Mouse (Mus musculus) heart, adult 18-20 months (tissue): Measurements from ENCODE around the gene Cilp2. TPM values are rescaled to one million over a fixed set of nuclear protein-coding genes. Genes with fewer than 3 reads are reported as not detected.
A peak's percentile ranks its signal among the peaks of the same experiment; 100 is the strongest.

ENCODE experiments used
- DNase-seq, 2 experiments: peaks; one replicate each; pipeline ENCODE4 v3.0.0; 2021 to 2022; ENCODE audit warnings: mixed read lengths in 1 of 2
- total RNA-seq, 2 experiments: library from RNA; stranded (reverse); gene quantifications; 2 replicates each; pipeline ENCODE4 v1.2.3; 2021

Cilp2 gene
- total RNA-seq, 2 experiments from 2014 or later = 1.2 to 1.4 TPM

GRCm38 (mm10) chr8:69874155-69874554 lies 13.3 kb downstream of the Cilp2 start:
- peak in 1 of 2 experiments; percentile 87 for DNase-seq

DNA sequence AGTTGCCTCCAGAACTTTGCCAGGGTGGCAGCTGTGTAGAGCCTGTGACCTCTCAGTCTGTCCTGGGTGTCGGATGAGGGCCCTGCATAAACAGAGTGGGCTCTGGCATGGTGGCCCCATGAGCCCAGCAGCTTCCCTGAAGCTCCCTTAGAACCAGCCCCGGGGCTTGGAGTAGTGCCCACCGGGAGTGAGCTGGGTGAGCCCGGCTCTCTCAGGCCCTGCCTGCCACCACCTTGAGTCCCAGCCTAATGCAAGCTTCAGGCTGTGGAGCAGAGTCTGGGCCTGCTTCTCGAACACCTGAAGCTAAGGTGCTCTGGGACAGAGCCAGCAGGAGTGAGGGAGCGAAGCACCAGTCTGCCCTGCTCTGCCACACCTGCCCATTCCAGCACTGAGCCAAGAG lies 16.6 kb downstream of the Cilp2 start:
- no peak for DNase-seq

DNA sequence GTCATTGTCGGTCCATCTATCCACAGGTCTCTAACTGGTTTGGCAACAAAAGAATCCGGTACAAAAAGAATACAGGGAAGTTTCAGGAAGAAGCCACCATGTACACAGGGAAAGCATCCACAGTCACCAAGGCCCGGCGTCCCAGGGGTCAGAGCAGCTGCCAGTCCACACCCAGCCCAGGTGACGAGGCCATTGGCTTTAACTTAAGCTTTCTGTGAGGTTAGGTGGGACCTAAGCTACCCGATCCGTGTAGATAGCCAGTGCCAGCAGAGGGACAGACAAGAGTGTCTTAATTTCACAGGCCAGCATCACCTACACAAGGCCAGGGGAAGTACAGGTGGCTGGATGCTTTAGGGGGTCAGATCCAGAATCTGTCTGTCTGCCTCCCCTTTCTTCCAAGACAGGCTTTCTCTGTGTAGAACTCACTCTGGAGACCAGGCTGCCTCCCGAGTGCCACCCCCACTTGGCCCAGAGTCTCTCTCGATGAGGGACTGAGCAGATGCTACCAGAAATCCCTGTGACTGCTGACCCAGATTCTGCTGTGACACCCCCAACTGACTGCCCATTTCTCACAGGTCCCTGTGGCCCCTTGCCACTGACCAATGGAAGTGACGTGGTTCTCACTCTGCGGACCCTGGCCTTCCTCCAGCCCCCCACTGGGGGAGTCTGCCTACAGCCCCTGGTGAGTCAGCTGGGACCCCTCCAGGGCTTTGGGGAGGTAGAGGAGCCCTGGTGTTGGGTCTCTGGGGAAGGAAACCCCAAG lies 17.3 kb downstream of the Cilp2 start:
- DNase-seq = no peak

DNA sequence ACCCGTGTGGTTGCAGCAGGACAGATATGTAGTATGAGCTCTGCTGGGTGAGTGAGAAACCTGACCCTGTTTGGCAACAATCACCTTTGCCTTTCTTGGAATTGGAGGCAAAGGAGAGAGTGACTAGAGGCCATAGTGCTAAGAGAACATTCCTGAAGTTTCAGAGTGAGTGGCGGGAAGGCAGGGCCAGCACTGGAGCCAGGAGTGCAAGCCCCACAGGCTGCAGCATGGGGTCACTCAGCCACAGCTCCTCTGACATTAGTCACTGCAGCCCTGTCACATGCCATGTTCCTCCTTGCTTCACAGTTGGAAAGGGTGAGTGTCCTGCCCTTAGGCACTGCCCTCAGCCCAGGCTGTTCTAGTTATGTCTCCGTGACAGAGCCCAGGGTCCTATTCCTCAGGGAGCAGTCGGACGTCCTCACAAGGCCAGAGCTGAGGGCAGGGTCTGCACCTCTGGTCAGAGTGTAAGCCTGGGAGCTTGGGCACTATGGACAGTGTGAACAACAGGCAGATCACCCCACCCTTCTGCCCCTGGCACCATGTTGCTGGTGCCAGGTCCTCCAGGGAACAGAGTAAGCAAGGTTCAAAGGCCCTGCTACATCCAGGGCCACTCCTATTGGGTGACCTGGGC lies 19.7 kb downstream of the Cilp2 start:
- no peak for DNase-seq

DNA sequence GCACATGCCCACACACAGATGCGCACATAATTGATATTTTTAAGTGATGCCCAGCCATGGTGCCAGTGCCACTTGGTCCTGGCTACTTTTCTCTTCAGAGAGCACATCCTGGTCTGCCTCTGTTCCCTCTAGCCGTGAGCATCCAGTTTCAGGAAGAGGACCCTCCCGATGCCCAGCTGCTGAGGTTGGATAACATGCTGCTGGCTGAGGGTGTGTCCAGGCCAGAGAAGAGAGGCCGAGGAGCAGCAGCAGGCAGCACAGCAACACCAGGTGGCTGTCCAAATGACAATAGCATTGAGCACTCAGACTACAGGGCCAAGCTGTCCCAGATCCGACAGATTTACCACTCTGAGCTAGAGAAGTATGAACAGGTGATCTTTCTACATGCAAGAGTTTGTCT lies 23.3 kb downstream of the Cilp2 start:
- DNase-seq = no peak

DNA sequence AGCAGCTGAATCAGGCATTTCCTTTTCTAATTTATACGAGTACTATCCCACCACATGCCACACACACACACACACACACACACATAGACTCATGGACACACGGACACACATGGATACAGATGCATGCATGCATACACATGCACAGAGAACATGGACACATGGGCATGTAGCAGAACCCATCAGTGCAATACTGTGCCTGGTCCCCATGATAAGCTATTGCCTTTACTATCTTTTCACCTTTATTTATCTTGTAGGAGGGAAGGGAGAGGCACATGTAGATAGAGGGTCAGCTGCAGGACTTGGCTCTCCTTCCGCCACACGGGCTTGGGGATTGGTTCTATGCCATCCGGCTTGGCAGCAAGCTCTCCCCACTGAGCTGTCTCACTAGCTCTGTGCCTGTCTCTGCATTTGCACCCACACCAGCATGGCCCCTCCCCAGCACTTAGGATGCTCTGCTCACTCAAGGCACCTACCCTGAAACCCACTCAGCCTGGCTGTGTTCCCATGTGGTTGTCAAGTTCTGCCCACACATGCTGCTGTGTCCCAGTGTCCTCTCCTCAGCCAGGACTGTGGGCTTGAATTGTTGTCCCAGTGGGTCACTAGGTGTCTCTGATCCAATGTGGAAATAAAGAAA lies 24.0 kb downstream of the Cilp2 start:
- DNase-seq = peak in 1 of 2 experiments; percentile 31

DNA sequence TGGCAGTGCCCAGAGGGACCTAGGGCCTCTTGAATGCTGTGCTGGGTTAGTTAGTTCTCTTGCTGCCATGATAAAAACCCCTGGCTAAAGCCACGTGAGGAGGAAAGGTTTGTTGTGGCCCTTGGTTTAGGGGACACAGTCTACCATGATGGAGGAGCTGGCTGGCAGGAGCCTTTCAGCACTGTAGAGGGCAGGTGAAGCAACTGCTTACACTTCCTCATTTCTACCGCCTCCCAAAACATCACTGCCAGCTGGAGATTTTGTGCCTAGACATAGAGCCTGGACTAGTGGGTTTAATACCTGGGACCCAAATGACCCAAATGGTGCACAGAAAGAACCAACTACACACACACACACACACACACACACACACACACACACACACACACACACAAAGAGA lies 26.2 kb downstream of the Cilp2 start:
- no peak for DNase-seq

DNA sequence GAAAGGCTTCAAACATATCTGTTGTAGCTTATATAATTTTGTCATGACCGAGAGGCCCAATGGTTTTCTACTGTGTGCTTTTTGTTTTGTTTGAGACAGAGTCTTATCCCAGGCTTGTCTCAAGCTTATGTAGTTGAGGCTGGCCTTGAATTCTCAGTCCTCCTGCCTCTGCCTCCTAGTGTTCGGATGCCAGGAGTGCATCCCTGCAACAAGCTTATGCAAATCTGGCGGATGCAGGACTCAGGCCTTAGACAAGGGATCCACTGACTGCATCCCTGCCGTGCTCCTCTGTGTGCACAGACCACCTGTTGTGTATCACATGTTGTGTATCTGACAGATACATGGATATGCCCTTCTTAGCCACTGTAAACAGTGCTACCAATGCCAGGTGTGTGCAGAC lies 26.7 kb downstream of the Cilp2 start:
- DNase-seq = no peak

GRCm38 (mm10) chr8:69853869-69854268 lies 33.6 kb downstream of the Cilp2 start:
- no peak for DNase-seq

DNA sequence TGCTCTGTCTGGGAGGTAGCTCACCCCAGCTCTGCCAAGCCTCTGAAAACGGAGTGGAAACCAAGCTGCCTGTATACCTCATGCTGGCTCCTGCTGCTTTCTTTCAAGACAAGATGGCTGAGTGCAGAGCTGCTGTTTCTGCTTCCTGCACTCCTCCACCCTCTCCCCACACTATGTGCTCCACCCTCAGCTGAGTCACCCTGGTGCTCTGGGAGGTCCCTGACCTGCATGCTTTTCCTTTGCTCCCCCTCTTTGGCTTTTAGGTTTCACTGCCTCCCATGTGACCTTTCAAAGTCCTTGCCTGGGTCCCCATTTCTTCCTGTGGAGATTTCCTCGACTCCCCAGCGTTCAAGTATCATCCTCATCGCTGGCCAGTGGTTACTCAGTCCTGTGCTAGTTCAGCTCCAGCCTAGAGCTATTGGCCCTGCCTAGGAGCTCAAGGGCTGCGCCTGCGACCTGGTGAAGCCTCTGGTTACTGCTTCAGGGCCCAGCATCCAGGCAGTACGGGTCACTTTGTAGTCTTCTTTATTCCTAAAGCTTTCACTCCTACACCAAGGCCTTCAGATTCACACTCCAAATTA lies 36.5 kb downstream of the Cilp2 start:
- DNase-seq = no peak

- no peak for DNase-seq
Observed at GRCm38 (mm10) chr8:69849899-69850298, 37.6 kb downstream of the Cilp2 start.

- peak; percentile 45 to 75 for DNase-seq
Observed at GRCm38 (mm10) chr8:69848951-69849350, 38.5 kb downstream of the Cilp2 start.

DNA sequence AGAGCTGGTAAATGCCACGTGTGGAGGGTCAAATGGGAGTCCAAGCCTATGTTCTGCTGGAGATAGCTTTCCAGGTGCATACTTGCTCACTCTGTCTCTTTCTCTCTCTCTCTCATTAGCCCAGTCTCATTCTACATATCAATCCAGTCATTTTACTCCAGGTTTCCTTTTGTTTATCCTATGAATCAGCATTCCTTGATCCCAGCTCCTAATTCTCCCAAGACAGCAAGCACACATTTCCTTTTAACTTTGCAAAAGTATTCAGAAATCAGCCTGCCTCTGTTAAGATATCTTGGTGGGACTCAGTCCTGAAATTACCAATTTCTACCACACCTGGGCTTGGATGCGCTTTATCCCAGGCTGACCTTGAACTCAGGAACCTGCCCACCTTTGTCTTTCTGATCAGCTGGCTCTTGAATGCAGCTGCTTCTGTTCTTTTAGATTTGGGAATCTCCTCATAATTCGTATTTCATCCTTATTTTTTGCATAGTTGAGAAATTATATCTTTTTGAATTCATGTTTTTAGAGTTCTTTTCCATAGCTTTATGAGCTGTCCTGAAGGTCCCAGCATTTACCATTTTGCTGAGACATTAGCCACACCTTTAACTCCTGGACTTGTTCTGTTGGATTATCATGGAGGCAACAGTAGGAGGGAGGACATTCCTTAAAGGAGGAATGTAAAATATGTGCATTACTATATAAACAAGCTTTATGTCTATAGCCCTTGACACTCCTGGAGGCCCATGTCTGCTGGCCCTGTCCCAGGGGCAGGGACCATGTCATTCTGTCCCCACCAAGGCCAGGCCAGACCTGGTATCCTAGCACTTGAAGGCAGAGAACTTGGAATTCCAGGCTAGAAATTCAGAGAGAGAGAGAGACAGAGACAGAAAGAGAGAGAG lies 40.1 kb downstream of the Cilp2 start:
- DNase-seq = no peak

- no peak for DNase-seq
Observed at GRCm38 (mm10) chr8:69837057-69837682, 50.3 kb downstream of the Cilp2 start.

GRCm38 (mm10) chr8:69832298-69832853 lies 55.1 kb downstream of the Cilp2 start, which contains the start of gene Pbx4:
Pbx4 (plus strand) TSS chr8:69832491.
- peak; percentile 82 to 89 for DNase-seq

Other genes starting within 250 kb of the Cilp2 start
- 1 to 10 TPM; 1.2 to 1.4 TPM for gene Zfp964, start 233.2 kb downstream of the Cilp2 start, total RNA-seq
- gene Zfp869, start 177.0 kb downstream of the Cilp2 start, total RNA-seq = 10 to 100 TPM; 13.3 to 16.4 TPM
- gene Zfp963, start 137.7 kb downstream of the Cilp2 start, total RNA-seq = 1 to 10 TPM; 2.9 to 3.0 TPM
- 1 to 10 TPM; 1.7 to 4.0 TPM for gene Gm20422, start 112.8 kb downstream of the Cilp2 start, total RNA-seq
- gene Atp13a1, start 96.5 kb downstream of the Cilp2 start, total RNA-seq = 10 to 100 TPM; 12.5 to 12.9 TPM
- 10 to 100 TPM; 15.1 to 17.6 TPM for gene Zfp866, start 96.5 kb downstream of the Cilp2 start, total RNA-seq
- 1 to 10 TPM; 4.2 to 7.4 TPM for gene Gmip, start 79.0 kb downstream of the Cilp2 start, total RNA-seq
- gene Lpar2, start 65.3 kb downstream of the Cilp2 start, total RNA-seq = under 1 TPM; 0.12 to 0.33 TPM
- not detected for gene Pbx4, start 55.2 kb downstream of the Cilp2 start, total RNA-seq
- under 1 TPM in 1 of 2 experiments, not detected in 1; 0.25 TPM for gene Tssk6, start 14.5 kb upstream of the Cilp2 start, total RNA-seq
- 100 to 1,000 TPM; 455 to 494 TPM for gene Ndufa13, start 14.9 kb upstream of the Cilp2 start, total RNA-seq
- gene Yjefn3, start 15.0 kb upstream of the Cilp2 start, total RNA-seq = 10 to 100 TPM; 13.7 to 14.2 TPM
- gene Gatad2a, start 108.7 kb upstream of the Cilp2 start, total RNA-seq = 10 to 100 TPM; 30.6 to 32.7 TPM
- 10 to 100 TPM; 30.7 to 32.2 TPM for gene Mau2, start 155.0 kb upstream of the Cilp2 start, total RNA-seq
- gene Sugp1, start 155.1 kb upstream of the Cilp2 start, total RNA-seq = 10 to 100 TPM; 15.8 to 17.6 TPM
- 1 to 10 TPM in 1 of 2 experiments, under 1 TPM in 1; 0.52 to 1.4 TPM for gene Tm6sf2, start 185.2 kb upstream of the Cilp2 start, total RNA-seq
- gene Hapln4, start 195.8 kb upstream of the Cilp2 start, total RNA-seq = under 1 TPM in 1 of 2 experiments, not detected in 1; 0.08 TPM
- under 1 TPM in 1 of 2 experiments, not detected in 1; 0.03 TPM for gene Ncan, start 233.2 kb upstream of the Cilp2 start, total RNA-seq
- 1 to 10 TPM; 7.5 to 7.9 TPM for gene Nr2c2ap, start 243.6 kb upstream of the Cilp2 start, total RNA-seq